ENCODE assay signal across 20 mouse cellular contexts in the genomic region with DNA sequence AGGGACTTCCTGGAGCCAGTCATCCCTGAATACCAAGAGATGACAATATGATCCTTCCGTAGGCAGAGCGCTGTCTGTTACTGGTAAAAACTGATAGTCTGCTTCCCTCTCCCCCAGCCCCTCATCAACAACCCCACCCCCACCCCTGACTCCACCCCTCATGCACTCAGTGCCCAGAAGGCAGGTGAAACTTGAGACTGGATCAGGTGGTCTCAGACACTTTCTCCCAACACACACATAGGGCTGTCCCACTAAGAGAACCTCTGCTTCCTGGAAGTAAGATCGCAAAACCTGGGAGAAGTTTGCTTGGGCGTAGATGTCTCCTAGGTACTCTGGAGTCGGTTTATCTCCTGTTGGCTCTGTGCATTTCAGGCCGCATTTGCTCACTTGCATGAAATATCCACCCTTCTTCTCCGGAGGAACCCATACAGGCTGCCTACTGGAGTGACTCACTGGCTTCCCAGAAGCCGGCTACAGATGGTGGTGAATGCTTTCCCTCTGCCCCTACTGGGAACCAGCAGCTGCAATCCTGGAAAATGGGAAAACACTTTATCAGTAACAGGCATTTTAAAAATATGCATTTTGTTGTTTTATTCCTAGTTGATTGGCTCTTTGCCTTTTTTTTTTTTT. TPM values are rescaled to one million over a fixed set of nuclear protein-coding genes. Genes with fewer than 3 reads are reported as not detected.
DNase-seq lines count a peak whose midpoint lies in the region; ATAC-seq lines count a peak whose summit lies in the region.
"Had no signal": no experiment of that assay in that cellular context is flagged by ENCODE, and none has a peak within 500 bp of the region (broad histone marks: within the 10 kb centered on the region; RNA-seq: fewer than 3 reads in every experiment).

No protein-coding gene starts in this region.

- no peak for DNase-seq in frontal cortex, postnatal 10 days (ENCODE audit: low spot score in 2 of 2)
- peak; percentile 25 for DNase-seq in right cerebral cortex, adult 18-20 months
- DNase-seq in right cerebral cortex, postnatal 36 days (ENCODE audit: low spot score in 2 of 2), result no peak
- DNase-seq in forelimb bud, embryonic 11.5 days (ENCODE audit: low read depth, low spot score), result peak; percentile 12
- peak; percentile 50 for DNase-seq in telencephalon, adult 2 months (ENCODE audit: low read depth, low spot score)
- DNase-seq in liver, result no peak
- no peak for DNase-seq in gastrocnemius, postnatal 4 days (ENCODE audit: low spot score in 2 of 2)
- DNase-seq: cerebellum, adult 9-11 months; gastrocnemius, adult 2 months; heart, adult 18-20 months; kidney, adult 18-20 months; kidney, postnatal 14 days; lung, embryonic 14.5 days; lung, postnatal 4 days; midbrain, embryonic 14.5 days; retina, postnatal 1 day; thymus, postnatal 4 days had no signal

- peak; percentile 93 for ATAC-seq in frontal cortex, adult (ENCODE audit: low TSS enrichment)
- ATAC-seq: hindbrain, postnatal 0 days had no signal

RNA-seq across cellular contexts. Expression of a gene that starts 28.6 kb away (rescaled TPM):
- total RNA-seq in gastrocnemius, postnatal 4 days (2021), result 10 to 100 TPM; 51.0 to 57.3 TPM
- total RNA-seq: hematopoietic stem cell, adult 5-6 weeks had no signal

Comparison
In these comparisons a context has a peak if more than half of its experiments do, and no peak if none do; other contexts are left out.
1. DNase-seq: peak in right cerebral cortex, adult 18-20 months (single experiment), forelimb bud, embryonic 11.5 days (single experiment) and telencephalon, adult 2 months (single experiment); none in frontal cortex, postnatal 10 days (0 of 2), right cerebral cortex, postnatal 36 days (0 of 2), liver (single experiment) and gastrocnemius, postnatal 4 days (0 of 2).